Mouse (Mus musculus) CH12.LX (cell line): Measurements from ENCODE around the gene Bcl10.

Experiments used
- BHLHE40 ChIP-seq: IDR thresholded peaks from 2 replicates; pipeline ENCODE4 v1.6.1; 2011; ENCODE audit warnings: mild to moderate bottlenecking, low read depth, low read length, improper control_type of control experiment
- CHD2 ChIP-seq: IDR thresholded peaks from 2 replicates; pipeline ENCODE4 v1.6.1; 2011; ENCODE audit warnings: low read length, improper control_type of control experiment
- CTCF ChIP-seq, 2 experiments: IDR thresholded peaks in 1 of 2; conservative IDR thresholded peaks in 1 of 2; 2 replicates each; pipeline ENCODE4 v1.5.1; 2011 to 2012; ENCODE audit warnings: low read depth in 2 of 2, low read length in 2 of 2, improper control_type of control experiment in 1 of 2, inconsistent platforms in 1 of 2, mild to moderate bottlenecking in 1 of 2, moderate library complexity in 1 of 2
- E2F4 ChIP-seq: IDR thresholded peaks from 2 replicates; pipeline ENCODE4 v1.6.1; 2011; ENCODE audit warnings: low read depth, low read length, improper control_type of control experiment; ENCODE audit not compliant: insufficient replicate concordance
- EP300 ChIP-seq: IDR thresholded peaks from 2 replicates; pipeline ENCODE4 v1.6.1; 2011; ENCODE audit warnings: low read length, improper control_type of control experiment
- JUND ChIP-seq: conservative IDR thresholded peaks from 2 replicates; pipeline ENCODE4 v1.6.1; 2011; ENCODE audit warnings: low read depth, low read length, improper control_type of control experiment
- MAX ChIP-seq: IDR thresholded peaks from 2 replicates; pipeline ENCODE4 v1.6.1; 2011; ENCODE audit warnings: low read length, improper control_type of control experiment
- MXI1 ChIP-seq: IDR thresholded peaks from 2 replicates; pipeline ENCODE4 v1.6.1; 2011; ENCODE audit warnings: mild to moderate bottlenecking, low read depth, low read length, improper control_type of control experiment
- POLR2A ChIP-seq: IDR thresholded peaks from 2 replicates; pipeline ENCODE4 v1.6.1; 2011; ENCODE audit warnings: low read depth, mild to moderate bottlenecking, improper control_type of control experiment, low read length
- TBP ChIP-seq: conservative IDR thresholded peaks from 2 replicates; pipeline ENCODE4 v1.6.1; 2011; ENCODE audit warnings: low read depth, low read length, improper control_type of control experiment
- TCF12 ChIP-seq: IDR thresholded peaks from 2 replicates; pipeline ENCODE4 v1.6.1; 2014; ENCODE audit warnings: low read depth, mild to moderate bottlenecking, inconsistent platforms, low read length, improper control_type of control experiment
- ZKSCAN1 ChIP-seq: IDR thresholded peaks from 2 replicates; pipeline ENCODE4 v1.6.1; 2012; ENCODE audit warnings: low read depth, inconsistent platforms, low read length, improper control_type of control experiment, borderline replicate concordance

DNA sequence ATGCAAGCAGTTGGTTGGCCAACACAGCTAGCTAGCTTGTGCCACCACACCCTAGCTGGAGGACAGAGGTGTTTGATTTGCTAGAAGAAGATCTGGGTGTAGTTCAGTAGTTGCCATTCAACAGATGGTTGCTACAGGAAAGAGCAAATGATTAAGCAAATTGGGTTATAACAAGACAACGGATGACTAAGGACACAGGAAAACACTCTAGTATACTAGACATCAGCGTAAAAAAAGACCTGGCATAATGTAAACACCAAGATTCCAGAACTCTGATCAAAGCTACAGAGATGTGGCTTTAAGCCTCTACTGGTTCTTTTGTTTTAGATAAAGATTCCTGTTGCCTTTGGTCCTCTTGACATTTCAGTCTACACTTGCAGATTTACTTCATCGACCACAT lies 367 bp downstream of the Bcl10 start:
- TF ChIP-seq MXI1 (no peak), CTCF (conservative IDR thresholded peaks at IDR 0.05 in 1 of 2, IDR thresholded peaks at IDR 0.05 in 1 of 2; ENCODE audit: low read depth in 2 of 2, low read length in 2 of 2) (no peak), TCF12 (no peak), BHLHE40 (no peak), JUND (no peak), MAX (no peak), TBP (no peak), POLR2A (no peak), E2F4 (no peak), EP300 (no peak), CHD2 (no peak), ZKSCAN1 (no peak)
